Mouse (Mus musculus): ENCODE measurements at regions not wholly inside any gene's neighbourhood (a gene's known extent, or its start where the extent isn't known, plus 50 kb on each side); places are given as distances from the start of the nearest gene placed in this dataset.

- no peak overlapping the region for H3K4me2 ChIP-seq (ENCODE audit: low read length)
- no peak overlapping the region for H3K4me3 ChIP-seq (ENCODE audit: low read depth, low read length)
- H3K27me3 ChIP-seq (replicated peaks; ENCODE audit: control insufficient read depth, insufficient read depth, low read length), result no peaks in the 10 kb centered on the region
- H3K4me1 ChIP-seq (replicated peaks; ENCODE audit: control insufficient read depth, insufficient read depth, low read length), result peaks cover 6% of the 10 kb centered on the region
- H3K9me3 ChIP-seq (ENCODE audit: control insufficient read depth, low read length), result no peaks in the 10 kb centered on the region
- H3K27ac ChIP-seq (ENCODE audit: low read depth), result no peak overlapping the region
- DNase-seq (ENCODE audit: low spot score) (no peak), ATAC-seq (replicated peaks; ENCODE audit: low FRiP score, low TSS enrichment, low read depth) (no peak)
- no peaks in the 10 kb centered on the region for H3K36me3 ChIP-seq (ENCODE audit: control insufficient read depth, insufficient read depth, low read length)
- H3K9ac ChIP-seq (ENCODE audit: low read length), result no peak overlapping the region
Measured at GRCm38 (mm10) chr5:45000996-45001395, 201.5 kb upstream of the Ldb2 start.

DNA sequence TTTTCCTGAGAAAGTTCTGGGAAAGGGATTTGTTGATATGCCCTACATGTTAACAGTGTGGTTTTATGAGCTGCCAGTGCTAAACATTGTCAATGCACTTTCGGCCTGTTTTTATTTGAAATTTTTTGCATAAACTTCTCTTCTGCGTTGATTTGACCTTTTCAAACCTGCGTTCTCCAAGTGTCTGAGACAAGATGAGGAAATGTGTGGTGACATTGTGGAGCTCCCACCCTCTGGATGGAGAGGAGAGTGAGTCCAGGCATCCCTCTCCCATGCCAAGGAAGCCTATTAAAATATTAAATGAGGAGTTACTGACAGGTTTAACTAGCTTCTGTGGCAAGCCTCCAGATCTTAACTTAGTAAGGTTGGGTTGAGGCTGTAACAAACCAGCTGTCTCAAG lies 199.6 kb upstream of the Ldb2 start:
- H3K27me3 ChIP-seq (replicated peaks; ENCODE audit: control insufficient read depth, insufficient read depth, low read length), result no peaks in the 10 kb centered on the region
- H3K4me2 ChIP-seq (ENCODE audit: low read length), result no peak overlapping the region
- H3K4me1 ChIP-seq (replicated peaks; ENCODE audit: control insufficient read depth, insufficient read depth, low read length), result peaks cover 6% of the 10 kb centered on the region
- H3K9ac ChIP-seq (ENCODE audit: low read length), result no peak overlapping the region
- no peaks in the 10 kb centered on the region for H3K36me3 ChIP-seq (ENCODE audit: control insufficient read depth, insufficient read depth, low read length)
- DNase-seq (ENCODE audit: low spot score) (no peak), ATAC-seq (replicated peaks; ENCODE audit: low FRiP score, low TSS enrichment, low read depth) (no peak)
- 45% methylated on average over 3 of the region's 3 CpGs for WGBS
- no peak overlapping the region for H3K4me3 ChIP-seq (ENCODE audit: low read depth, low read length)
- H3K27ac ChIP-seq (ENCODE audit: low read depth), result no peak overlapping the region
- no peaks in the 10 kb centered on the region for H3K9me3 ChIP-seq (ENCODE audit: control insufficient read depth, low read length)

GRCm38 (mm10) chr5:44975456-44976195 lies 176.1 kb upstream of the Ldb2 start:
- Histone ChIP-seq H3K4me1 (replicated peaks; ENCODE audit: control insufficient read depth, insufficient read depth, low read length) (no peaks in the 10 kb centered on the region; the same call in 1 of the 2 replicates), H3K27ac (ENCODE audit: low read depth) (peak overlapping the region; percentile 67), H3K4me3 (ENCODE audit: low read depth, low read length) (no peak overlapping the region), H3K27me3 (replicated peaks; ENCODE audit: control insufficient read depth, insufficient read depth, low read length) (no peaks in the 10 kb centered on the region), H3K4me2 (ENCODE audit: low read length) (no peak overlapping the region), H3K36me3 (ENCODE audit: control insufficient read depth, insufficient read depth, low read length) (no peaks in the 10 kb centered on the region), H3K9ac (ENCODE audit: low read length) (no peak overlapping the region), H3K9me3 (ENCODE audit: control insufficient read depth, low read length) (no peaks in the 10 kb centered on the region)
- WGBS, result 38% methylated on average over 9 of the region's 9 CpGs
- ATAC-seq (replicated peaks; ENCODE audit: low FRiP score, low TSS enrichment, low read depth) (no peak), DNase-seq (ENCODE audit: low spot score) (no peak)

- no peak overlapping the region for H3K4me3 ChIP-seq (ENCODE audit: low read depth, low read length)
- no peak overlapping the region for H3K9ac ChIP-seq (ENCODE audit: low read length)
- peak overlapping the region; percentile 69 for H3K27ac ChIP-seq (ENCODE audit: low read depth)
- H3K36me3 ChIP-seq (ENCODE audit: control insufficient read depth, insufficient read depth, low read length), result no peaks in the 10 kb centered on the region
- H3K27me3 ChIP-seq (replicated peaks; ENCODE audit: control insufficient read depth, insufficient read depth, low read length), result no peaks in the 10 kb centered on the region
- ATAC-seq (replicated peaks; ENCODE audit: low FRiP score, low TSS enrichment, low read depth) (peak; percentile 74), DNase-seq (ENCODE audit: low spot score) (peak; percentile 64)
- no peaks in the 10 kb centered on the region; the same call in 1 of the 2 replicates for H3K9me3 ChIP-seq (ENCODE audit: control insufficient read depth, low read length)
- H3K4me2 ChIP-seq (ENCODE audit: low read length), result no peak overlapping the region
- 23% methylated on average over 7 of the region's 7 CpGs for WGBS
- peaks cover 12% of the 10 kb centered on the region; the same call in 1 of the 2 replicates for H3K4me1 ChIP-seq (replicated peaks; ENCODE audit: control insufficient read depth, insufficient read depth, low read length)
Measured at GRCm38 (mm10) chr5:44943023-44943921, 143.8 kb upstream of the Ldb2 start.

- H3K27me3 ChIP-seq (replicated peaks; ENCODE audit: control insufficient read depth, insufficient read depth, low read length), result no peaks in the 10 kb centered on the region
- no peaks in the 10 kb centered on the region; the same call in 1 of the 2 replicates for H3K9me3 ChIP-seq (ENCODE audit: control insufficient read depth, low read length)
- H3K36me3 ChIP-seq (ENCODE audit: control insufficient read depth, insufficient read depth, low read length), result no peaks in the 10 kb centered on the region
- H3K9ac ChIP-seq (ENCODE audit: low read length), result no peak overlapping the region
- ATAC-seq (replicated peaks; ENCODE audit: low FRiP score, low TSS enrichment, low read depth) (peak; percentile 23; the same call in 1 of the 2 replicates), DNase-seq (ENCODE audit: low spot score) (no peak)
- H3K4me2 ChIP-seq (ENCODE audit: low read length), result no peak overlapping the region
- peaks cover 12% of the 10 kb centered on the region; the same call in 1 of the 2 replicates for H3K4me1 ChIP-seq (replicated peaks; ENCODE audit: control insufficient read depth, insufficient read depth, low read length)
- H3K4me3 ChIP-seq (ENCODE audit: low read depth, low read length), result no peak overlapping the region
- peak overlapping the region; percentile 69 for H3K27ac ChIP-seq (ENCODE audit: low read depth)
- 38% methylated on average over 2 of the region's 2 CpGs for WGBS
Measured at GRCm38 (mm10) chr5:44942575-44942974, 143.1 kb upstream of the Ldb2 start.

DNA sequence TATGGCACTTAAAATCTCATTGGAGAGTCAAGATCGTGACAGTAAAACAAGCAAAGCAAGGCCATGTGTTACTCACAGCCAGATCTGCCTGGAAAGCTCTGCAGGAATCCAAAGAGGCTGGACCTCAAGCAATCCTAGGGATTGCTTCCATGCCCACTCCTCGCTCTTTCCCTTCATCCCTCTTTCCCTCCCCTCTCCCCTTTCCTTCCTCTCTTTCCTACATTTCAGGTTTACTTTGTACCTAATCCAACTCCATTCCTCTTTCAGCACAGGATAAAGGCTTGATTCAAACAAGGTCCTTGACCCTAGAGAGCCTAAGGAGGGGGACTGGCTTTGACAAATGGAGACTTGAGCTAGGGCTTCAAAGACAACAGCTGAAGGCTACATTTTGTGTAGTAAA lies 126.0 kb upstream of the Ldb2 start:
- 28% methylated on average over 2 of the region's 2 CpGs for WGBS
- Histone ChIP-seq H3K9me3 (ENCODE audit: control insufficient read depth, low read length) (no peaks in the 10 kb centered on the region), H3K27ac (ENCODE audit: low read depth) (no peak overlapping the region), H3K36me3 (ENCODE audit: control insufficient read depth, insufficient read depth, low read length) (no peaks in the 10 kb centered on the region), H3K27me3 (replicated peaks; ENCODE audit: control insufficient read depth, insufficient read depth, low read length) (no peaks in the 10 kb centered on the region), H3K4me2 (ENCODE audit: low read length) (no peak overlapping the region), H3K9ac (ENCODE audit: low read length) (no peak overlapping the region), H3K4me3 (ENCODE audit: low read depth, low read length) (no peak overlapping the region), H3K4me1 (replicated peaks; ENCODE audit: control insufficient read depth, insufficient read depth, low read length) (no peaks in the 10 kb centered on the region)
- ATAC-seq (replicated peaks; ENCODE audit: low FRiP score, low TSS enrichment, low read depth) (no peak), DNase-seq (ENCODE audit: low spot score) (no peak)

DNA sequence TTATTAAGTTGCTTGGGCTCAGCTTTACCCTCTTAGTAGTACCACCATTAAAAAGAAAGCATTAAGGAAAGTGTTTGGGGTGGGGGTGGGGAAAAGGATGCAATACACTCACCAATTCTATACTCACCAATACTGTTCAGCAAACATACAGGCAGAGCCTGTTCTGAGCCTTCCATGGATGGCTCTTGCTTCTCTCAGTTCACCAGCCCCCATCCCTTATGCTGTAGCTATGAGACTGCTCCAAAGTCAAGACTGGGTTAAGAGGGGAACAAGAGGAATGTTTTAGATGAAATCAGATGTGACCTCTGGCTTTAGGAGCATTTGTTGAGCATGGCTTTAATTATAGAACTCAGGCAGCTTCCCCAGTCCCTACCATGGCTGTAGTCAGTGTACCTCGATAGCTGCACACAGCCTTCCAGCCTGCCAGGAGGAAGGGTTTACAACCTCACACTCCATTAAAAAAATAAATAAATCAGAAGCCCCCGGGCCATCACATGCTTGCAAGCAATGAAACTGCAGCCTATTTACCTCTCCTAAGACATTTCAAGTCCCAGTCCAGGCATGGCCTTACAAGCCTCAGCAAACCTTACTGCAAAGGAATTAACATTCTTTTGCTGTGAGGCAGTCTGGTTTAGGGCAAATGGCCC lies 122.8 kb upstream of the Ldb2 start:
- Histone ChIP-seq H3K9me3 (ENCODE audit: control insufficient read depth, low read length) (no peaks in the 10 kb centered on the region), H3K4me3 (ENCODE audit: low read depth, low read length) (no peak overlapping the region), H3K36me3 (ENCODE audit: control insufficient read depth, insufficient read depth, low read length) (no peaks in the 10 kb centered on the region), H3K4me1 (replicated peaks; ENCODE audit: control insufficient read depth, insufficient read depth, low read length) (no peaks in the 10 kb centered on the region), H3K9ac (ENCODE audit: low read length) (no peak overlapping the region), H3K27ac (ENCODE audit: low read depth) (no peak overlapping the region), H3K4me2 (ENCODE audit: low read length) (no peak overlapping the region), H3K27me3 (replicated peaks; ENCODE audit: control insufficient read depth, insufficient read depth, low read length) (no peaks in the 10 kb centered on the region)
- ATAC-seq (replicated peaks; ENCODE audit: low FRiP score, low TSS enrichment, low read depth) (no peak), DNase-seq (ENCODE audit: low spot score) (no peak)
- WGBS, result 17% methylated on average over 2 of the region's 2 CpGs

- Histone ChIP-seq H3K27ac (ENCODE audit: low read depth) (no peak overlapping the region), H3K4me3 (ENCODE audit: low read depth, low read length) (no peak overlapping the region), H3K36me3 (ENCODE audit: control insufficient read depth, insufficient read depth, low read length) (no peaks in the 10 kb centered on the region), H3K4me2 (ENCODE audit: low read length) (no peak overlapping the region), H3K4me1 (replicated peaks; ENCODE audit: control insufficient read depth, insufficient read depth, low read length) (no peaks in the 10 kb centered on the region), H3K9ac (ENCODE audit: low read length) (no peak overlapping the region), H3K27me3 (replicated peaks; ENCODE audit: control insufficient read depth, insufficient read depth, low read length) (no peaks in the 10 kb centered on the region), H3K9me3 (ENCODE audit: control insufficient read depth, low read length) (no peaks in the 10 kb centered on the region)
- ATAC-seq (replicated peaks; ENCODE audit: low FRiP score, low TSS enrichment, low read depth), result no peak
- DNase-seq (ENCODE audit: low spot score), result no peak
- WGBS, result 98% methylated on average over 6 of the region's 6 CpGs
Measured at GRCm38 (mm10) chr5:44917816-44918213, 118.3 kb upstream of the Ldb2 start.
